Mouse (Mus musculus): Measurements from ENCODE around the gene Hnf1a.

DNA sequence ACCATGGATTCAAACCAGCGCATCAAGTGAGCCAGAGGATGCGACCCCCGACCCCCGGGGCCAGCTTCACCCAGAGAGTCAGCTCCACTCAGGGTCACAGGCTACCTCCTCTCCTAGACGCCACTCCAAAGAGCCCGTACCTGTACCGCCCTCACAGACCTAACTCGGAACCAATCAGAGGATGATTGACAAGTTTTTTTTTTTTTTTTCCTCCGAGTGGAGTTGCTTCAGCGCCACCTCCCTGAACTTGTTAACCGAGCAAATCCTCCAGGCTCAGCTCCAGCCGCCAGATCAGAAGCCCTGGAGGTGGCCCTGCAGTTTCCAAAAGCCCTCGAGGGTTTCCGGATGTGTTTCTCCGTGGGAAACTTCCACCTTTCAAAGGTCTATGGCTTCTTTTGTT lies 11.1 kb upstream of the Hnf1a start:
- TF ChIP-seq CTCF (IDR thresholded peaks at IDR 0.05; ENCODE audit: low read depth) = no peak
- no peak for TF ChIP-seq EP300 (optimal IDR thresholded peaks at IDR 0.05)

Data from stomach, postnatal 0 days (tissue).